Mouse (Mus musculus): Measurements from ENCODE around the gene Sec14l2.

GRCm38 (mm10) chr11:4160758-4161480 lies 37.7 kb upstream of the Sec14l2 start:
- TF ChIP-seq GATA1 (IDR thresholded peaks at IDR 0.05; ENCODE audit: borderline replicate concordance, low read length) (no peak), FLI1 (IDR thresholded peaks at IDR 0.05; ENCODE audit: low read length) (no peak)
